Mouse (Mus musculus): ENCODE measurements around the gene Cyp27a1. TPM values are rescaled to one million over a fixed set of nuclear protein-coding genes. Genes with fewer than 3 reads are reported as not detected.

Gene Cyp27a1
- 1.8 and 2.4 TPM in 2 replicates for polyA plus RNA-seq (2012; rRNA removed)

GRCm38 (mm10) chr1:74713099-74713858 lies at the start of gene Cyp27a1:
Gene Cyp27a1 (plus strand): TSS chr1:74713574.

GRCm38 (mm10) chr1:74748643-74749271 lies 35.4 kb downstream of the Cyp27a1 start, which contains the start of gene Prkag3:
Gene Prkag3 (minus strand): TSS chr1:74749221.

GRCm38 (mm10) chr1:74771845-74771930 lies 58.3 kb downstream of the Cyp27a1 start, which contains the start of gene Wnt6:
Gene Wnt6 (plus strand): TSS chr1:74771892.

Other genes starting within 250 kb of the Cyp27a1 start
- gene Cnot9, start 207.5 kb upstream of the Cyp27a1 start, polyA plus RNA-seq (2012; rRNA removed), result 47.5 and 47.7 TPM in 2 replicates
- 5.5 and 7.0 TPM in 2 replicates for gene Plcd4, start 170.7 kb upstream of the Cyp27a1 start, polyA plus RNA-seq (2012; rRNA removed)
- 10.5 and 12.4 TPM in 2 replicates for gene Usp37, start 169.3 kb upstream of the Cyp27a1 start, polyA plus RNA-seq (2012; rRNA removed)
- 18.7 and 20.5 TPM in 2 replicates for gene Zfp142, start 125.3 kb upstream of the Cyp27a1 start, polyA plus RNA-seq (2012; rRNA removed)
- gene Bcs1l, start 125.3 kb upstream of the Cyp27a1 start, polyA plus RNA-seq (2012; rRNA removed), result 29.7 and 30.6 TPM in 2 replicates
- gene Rnf25, start 112.2 kb upstream of the Cyp27a1 start, polyA plus RNA-seq (2012; rRNA removed), result 134 and 139 TPM in 2 replicates
- gene Stk36, start 112.1 kb upstream of the Cyp27a1 start, polyA plus RNA-seq (2012; rRNA removed), result 17.6 and 19.2 TPM in 2 replicates
- 29.7 and 31.8 TPM in 2 replicates for gene Ttll4, start 51.8 kb upstream of the Cyp27a1 start, polyA plus RNA-seq (2012; rRNA removed)
- 0.04 and 0.44 TPM in 2 replicates for gene Prkag3, start 35.6 kb downstream of the Cyp27a1 start, polyA plus RNA-seq (2012; rRNA removed)
- gene Wnt6, start 58.3 kb downstream of the Cyp27a1 start, polyA plus RNA-seq (2012; rRNA removed), result 3.2 and 3.4 TPM in 2 replicates
- 0.17 and 0.52 TPM in 2 replicates for gene Wnt10a, start 77.9 kb downstream of the Cyp27a1 start, polyA plus RNA-seq (2012; rRNA removed)
- gene Cdk5r2, start 141.4 kb downstream of the Cyp27a1 start, polyA plus RNA-seq (2012; rRNA removed), result 63.6 and 72.4 TPM in 2 replicates
- 0.45 and 0.53 TPM in 2 replicates for gene Fev, start 171.8 kb downstream of the Cyp27a1 start, polyA plus RNA-seq (2012; rRNA removed)
- 0.25 and 0.32 TPM in 2 replicates for gene Cryba2, start 179.6 kb downstream of the Cyp27a1 start, polyA plus RNA-seq (2012; rRNA removed)
- gene Cfap65, start 222.0 kb downstream of the Cyp27a1 start, polyA plus RNA-seq (2012; rRNA removed), result 2.9 and 3.7 TPM in 2 replicates
- gene Ihh, start 238.1 kb downstream of the Cyp27a1 start, polyA plus RNA-seq (2012; rRNA removed), result 0.34 and 0.67 TPM in 2 replicates